Mouse (Mus musculus) liver, adult 2 months (tissue): ENCODE data around the gene C130026I21Rik.
"Not testable (repeated sequence)": the region's sequence is repeated elsewhere in the genome, so short reads cannot be mapped to it uniquely, and the experiment has no call there.

Experiments used
- CTCF ChIP-seq: fragments of 200-500 bp; IDR thresholded peaks from 2 replicates; pipeline ENCODE4 v1.5.1; 2011; ENCODE audit warnings: low read depth, low read length, control low read depth
- POLR2A ChIP-seq: fragments of 200-500 bp; IDR thresholded peaks from 2 replicates; pipeline ENCODE4 v1.6.1; 2011; ENCODE audit warnings: low read length, control low read depth; ENCODE audit not compliant: insufficient read depth; ENCODE audit errors: extremely low read depth

- not testable (repeated sequence) for TF ChIP-seq POLR2A, CTCF
These were observed 157.5 kb downstream of the C130026I21Rik start for GRCm38 (mm10) chr1:85112889-85113288.
